Mouse (Mus musculus): ENCODE measurements at regions not wholly inside any gene's neighbourhood (a gene's known extent, or its start where the extent isn't known, plus 50 kb on each side); places are given as distances from the start of the nearest gene placed in this dataset.
A peak's percentile ranks its signal among the peaks of the same experiment; 100 is the strongest.

GRCm38 (mm10) chr10:24357636-24358035 lies 134.3 kb downstream of the Moxd1 start:
- no peak for DNase-seq

GRCm38 (mm10) chr10:24361424-24361823 lies 138.1 kb downstream of the Moxd1 start:
- DNase-seq: no peak

GRCm38 (mm10) chr10:24365369-24365768 lies 142.1 kb downstream of the Moxd1 start:
- no peak for DNase-seq

- DNase-seq: no peak
Observed at GRCm38 (mm10) chr10:24367010-24367409, 143.7 kb downstream of the Moxd1 start.

GRCm38 (mm10) chr10:24373957-24374356 lies 150.6 kb downstream of the Moxd1 start:
- no peak for DNase-seq

GRCm38 (mm10) chr10:24379291-24379690 lies 156.0 kb downstream of the Moxd1 start:
- no peak for DNase-seq

GRCm38 (mm10) chr10:24380478-24381273 lies 157.4 kb downstream of the Moxd1 start:
- no peak for DNase-seq

- DNase-seq: peak; percentile 48
Observed at GRCm38 (mm10) chr10:24381917-24382316, 158.6 kb downstream of the Moxd1 start.

GRCm38 (mm10) chr10:24384061-24384460 lies 160.7 kb downstream of the Moxd1 start:
- DNase-seq: no peak

GRCm38 (mm10) chr10:24388229-24388628 lies 164.9 kb downstream of the Moxd1 start:
- no peak for DNase-seq

GRCm38 (mm10) chr10:24391039-24391438 lies 167.7 kb downstream of the Moxd1 start:
- no peak for DNase-seq

GRCm38 (mm10) chr10:24392066-24392465 lies 168.7 kb downstream of the Moxd1 start:
- no peak for DNase-seq

- DNase-seq: no peak
Observed at GRCm38 (mm10) chr10:24395999-24396784, 172.9 kb downstream of the Moxd1 start.

GRCm38 (mm10) chr10:24397125-24397524 lies 173.8 kb downstream of the Moxd1 start:
- no peak for DNase-seq

GRCm38 (mm10) chr10:24404851-24405250 lies 181.5 kb downstream of the Moxd1 start:
- no peak for DNase-seq

- DNase-seq: no peak
Observed at GRCm38 (mm10) chr10:24406953-24407352, 183.6 kb downstream of the Moxd1 start.

GRCm38 (mm10) chr10:24407411-24408227 lies 184.3 kb downstream of the Moxd1 start:
- DNase-seq: no peak

GRCm38 (mm10) chr10:24409976-24410375 lies 185.3 kb upstream of the Ccn2 start:
- DNase-seq: peak; percentile 52

- DNase-seq: no peak
Observed at GRCm38 (mm10) chr10:24410885-24411284, 184.4 kb upstream of the Ccn2 start.

- no peak for DNase-seq
Observed at GRCm38 (mm10) chr10:24422498-24423160, 172.6 kb upstream of the Ccn2 start.

GRCm38 (mm10) chr10:24433737-24434367 lies 161.4 kb upstream of the Ccn2 start:
- DNase-seq: no peak

GRCm38 (mm10) chr10:24437177-24437576 lies 158.1 kb upstream of the Ccn2 start:
- peak; percentile 7 for DNase-seq

Measured in retina, postnatal 1 day (tissue).